Mouse (Mus musculus): ENCODE measurements around the gene Slc8a1. TPM values are rescaled to one million over a fixed set of nuclear protein-coding genes. Genes with fewer than 3 reads are reported as not detected.
A peak's percentile ranks its signal among the peaks of the same experiment; 100 is the strongest.

Gene Slc8a1
- polyA plus RNA-seq, 1 experiment from 2014 or later: 0.89 TPM

DNA sequence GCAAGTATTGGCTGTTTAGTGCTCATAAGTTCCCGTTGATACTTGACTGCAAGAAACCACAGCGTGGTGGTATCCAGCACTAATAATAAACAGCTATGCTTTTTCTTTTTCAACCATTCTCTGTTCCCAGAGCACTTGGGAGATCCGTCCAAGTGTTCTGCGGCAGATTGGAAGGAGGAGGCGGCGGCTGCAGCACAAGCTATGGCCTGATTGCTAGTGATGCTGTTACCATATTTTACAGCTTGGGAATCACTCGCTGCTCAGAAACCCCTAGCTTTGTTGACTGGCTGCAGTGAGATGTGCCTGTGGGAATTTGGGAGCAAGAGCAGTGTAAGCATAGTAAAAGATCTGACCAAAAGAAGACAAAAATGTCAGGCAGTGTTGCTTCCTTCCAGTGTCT, 310.9 kb downstream of the Slc8a1 start:
- ATAC-seq: no peak
- no peaks in the 10 kb centered on the region for H3K4me1 ChIP-seq
- WGBS (ENCODE audit: insufficient replicate concordance): 78% methylated on average over 7 of the region's 7 CpGs
- no peak overlapping the region for H3K4me3 ChIP-seq
- H3K4me2 ChIP-seq: no peak overlapping the region
- H3K36me3 ChIP-seq: no peaks in the 10 kb centered on the region
- no peaks in the 10 kb centered on the region for H3K9me3 ChIP-seq (replicated peaks)
- no peak overlapping the region for H3K27ac ChIP-seq
- H3K9ac ChIP-seq: no peak overlapping the region
- H3K27me3 ChIP-seq (replicated peaks): no peaks in the 10 kb centered on the region

DNA sequence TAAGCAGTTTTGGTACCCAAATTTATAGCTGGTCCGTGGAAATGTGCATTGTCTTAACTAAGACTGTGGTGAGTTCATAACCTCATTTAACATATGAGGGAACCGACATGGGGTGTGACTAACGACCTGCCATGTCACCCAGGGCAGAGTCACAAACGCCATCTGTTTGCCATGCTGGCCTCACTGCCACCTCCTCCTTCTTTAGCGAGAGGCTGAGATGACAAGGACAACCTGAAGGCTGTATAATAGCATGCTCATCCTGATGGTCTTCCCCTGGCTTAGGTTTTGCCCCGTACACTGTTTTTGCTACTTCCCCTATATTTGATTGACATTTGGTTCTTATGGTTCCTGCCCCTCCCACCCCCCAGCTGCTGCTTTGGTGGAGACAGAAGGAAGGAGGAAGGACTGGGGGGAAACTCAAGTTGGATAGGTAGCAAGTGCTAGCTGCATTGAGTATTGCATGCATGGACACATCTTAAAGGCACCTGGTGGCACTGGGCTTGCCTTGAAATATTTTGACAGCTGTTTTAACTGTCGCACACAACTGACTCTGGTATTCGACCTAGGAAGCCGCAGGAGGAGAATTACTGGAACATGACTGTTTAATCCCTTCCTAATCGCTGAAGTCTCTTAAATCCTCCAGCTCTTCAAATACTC, 313.8 kb downstream of the Slc8a1 start:
- H3K4me2 ChIP-seq: no peak overlapping the region

DNA sequence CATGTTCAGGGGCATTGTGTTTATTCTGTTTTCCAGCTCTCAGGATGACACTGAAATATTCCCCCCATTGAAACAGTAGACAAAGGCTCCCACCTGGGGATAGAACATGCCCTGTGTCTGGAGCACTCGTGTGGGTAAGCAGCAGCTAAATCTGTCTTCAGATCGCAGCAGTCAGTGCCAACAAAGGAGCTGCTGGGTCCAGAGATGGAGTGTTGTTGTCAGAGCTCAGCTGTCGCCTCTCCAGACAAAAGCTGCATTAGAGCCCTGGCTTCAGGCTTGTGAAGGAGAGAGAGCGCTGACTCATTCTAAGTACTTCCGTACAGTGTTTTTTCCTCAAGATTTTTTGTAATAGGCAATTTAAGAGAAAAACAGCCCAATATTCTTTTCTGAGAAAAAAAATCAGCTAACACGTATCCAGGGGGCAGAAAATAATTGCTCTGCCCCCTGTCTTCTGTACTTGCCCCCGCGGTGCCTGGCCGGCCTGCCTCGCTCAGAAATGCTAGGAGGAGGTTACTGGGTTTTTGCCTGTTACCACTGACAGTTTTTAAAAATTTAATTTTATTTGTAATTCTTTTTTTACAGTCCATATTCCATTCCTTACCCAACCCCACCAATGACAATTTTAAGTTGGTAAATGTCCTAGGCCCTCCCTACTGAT, 318.2 kb downstream of the Slc8a1 start:
- H3K9ac ChIP-seq: no peak overlapping the region
- no peaks in the 10 kb centered on the region for H3K36me3 ChIP-seq
- 73% methylated on average over 10 of the region's 10 CpGs for WGBS (ENCODE audit: insufficient replicate concordance)
- no peak overlapping the region for H3K4me3 ChIP-seq
- H3K4me1 ChIP-seq: no peaks in the 10 kb centered on the region
- H3K4me2 ChIP-seq: no peak overlapping the region
- no peaks in the 10 kb centered on the region for H3K9me3 ChIP-seq (replicated peaks)
- no peaks in the 10 kb centered on the region for H3K27me3 ChIP-seq (replicated peaks)
- no peak for ATAC-seq
- no peak overlapping the region for H3K27ac ChIP-seq

More for the DNA sequence above, 313.8 kb downstream of the Slc8a1 start:
- WGBS (ENCODE audit: insufficient replicate concordance): 42% methylated on average over 10 of the region's 10 CpGs
- Histone ChIP-seq H3K4me1 (no peaks in the 10 kb centered on the region), H3K9me3 (replicated peaks) (no peaks in the 10 kb centered on the region), H3K9ac (no peak overlapping the region), H3K4me3 (no peak overlapping the region), H3K27me3 (replicated peaks) (no peaks in the 10 kb centered on the region), H3K27ac (no peak overlapping the region), H3K36me3 (no peaks in the 10 kb centered on the region)
- ATAC-seq: 0 out of 2 replicates have a peak, but pooled peaks have one; percentile 21

DNA sequence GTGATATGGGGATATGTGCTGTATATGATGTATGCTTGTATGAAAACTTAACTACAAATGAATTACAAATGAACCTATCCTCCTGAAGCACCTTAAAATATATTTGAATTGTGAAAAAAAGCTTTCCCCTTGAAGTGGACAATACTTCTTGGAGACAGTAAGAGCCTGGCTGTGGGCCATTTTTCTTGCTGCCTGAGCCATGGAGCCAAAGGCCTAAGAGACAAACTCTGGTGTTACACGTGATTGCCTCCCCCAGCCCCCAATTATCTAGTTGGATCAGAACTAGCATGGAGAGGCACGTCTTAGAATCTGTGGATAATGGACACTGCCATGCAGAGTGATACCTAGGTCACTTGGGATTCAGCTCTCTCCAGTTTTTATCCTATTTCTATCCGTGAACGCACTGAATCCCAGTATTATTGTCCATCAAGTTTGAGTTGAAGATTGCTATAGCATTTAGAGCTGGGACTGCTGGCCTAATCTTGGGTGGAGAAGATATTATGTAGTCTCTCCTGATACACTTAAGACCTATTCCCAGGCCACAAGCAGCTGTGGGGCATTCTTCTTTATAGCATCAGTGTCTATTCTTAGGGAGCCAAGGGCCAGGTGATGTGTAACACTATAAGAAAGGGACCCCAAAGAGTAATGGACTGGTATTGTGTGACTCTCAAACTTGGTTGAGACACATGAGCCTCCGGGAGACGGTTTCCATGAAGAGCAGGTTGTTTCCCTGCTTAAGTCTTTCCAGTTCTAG, 321.6 kb downstream of the Slc8a1 start:
- H3K9me3 ChIP-seq (replicated peaks): no peaks in the 10 kb centered on the region
- no peaks in the 10 kb centered on the region for H3K27me3 ChIP-seq (replicated peaks)
- H3K36me3 ChIP-seq: no peaks in the 10 kb centered on the region
- 70% methylated on average over 6 of the region's 6 CpGs for WGBS (ENCODE audit: insufficient replicate concordance)
- H3K9ac ChIP-seq: no peak overlapping the region
- ATAC-seq: no peak
- H3K27ac ChIP-seq: no peak overlapping the region
- no peak overlapping the region for H3K4me2 ChIP-seq
- no peak overlapping the region for H3K4me3 ChIP-seq
- no peaks in the 10 kb centered on the region for H3K4me1 ChIP-seq

DNA sequence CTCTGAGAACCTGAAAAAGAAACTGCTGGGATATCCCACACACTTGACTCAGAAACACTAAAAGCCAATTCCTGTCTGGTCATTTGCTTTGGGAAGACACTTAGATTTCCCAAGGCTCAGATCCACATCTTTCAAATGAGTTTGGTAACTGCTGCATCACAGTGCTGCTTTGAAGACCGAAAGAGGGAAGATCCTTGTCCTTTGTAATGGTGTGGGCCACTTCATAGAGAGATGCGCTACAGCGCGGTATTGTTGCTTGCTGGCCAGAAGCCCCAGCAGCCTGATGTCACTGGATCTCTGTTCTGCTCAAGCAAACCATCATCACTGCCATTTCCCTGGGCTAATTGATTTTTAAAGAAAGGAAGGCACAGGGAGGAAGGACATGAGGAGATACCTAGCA, 325.4 kb downstream of the Slc8a1 start:
- Histone ChIP-seq H3K4me3 (no peak overlapping the region), H3K4me2 (no peak overlapping the region), H3K9ac (no peak overlapping the region), H3K27me3 (replicated peaks) (no peaks in the 10 kb centered on the region), H3K9me3 (replicated peaks) (no peaks in the 10 kb centered on the region), H3K27ac (no peak overlapping the region), H3K36me3 (no peaks in the 10 kb centered on the region), H3K4me1 (no peaks in the 10 kb centered on the region)
- ATAC-seq: no peak
- 82% methylated on average over 4 of the region's 4 CpGs for WGBS (ENCODE audit: insufficient replicate concordance)

DNA sequence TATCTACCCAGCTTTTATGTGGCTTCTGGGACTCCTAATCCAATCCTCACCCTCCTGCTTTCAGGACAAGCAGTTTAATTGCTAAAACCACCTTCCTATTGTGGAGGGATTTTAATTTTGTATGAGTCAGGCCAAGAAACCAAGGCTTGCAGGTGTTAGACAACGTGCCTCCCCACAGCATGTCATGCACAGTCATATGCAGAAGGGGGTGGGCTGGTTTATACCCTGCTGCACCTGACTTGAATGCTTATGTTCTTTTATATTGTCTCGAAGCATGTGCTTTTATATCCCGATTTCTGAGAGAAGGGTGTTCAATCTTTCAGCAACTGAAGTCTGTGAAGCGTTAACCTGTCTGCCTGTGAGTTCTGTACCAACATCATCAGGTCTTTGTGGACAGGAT, 334.0 kb downstream of the Slc8a1 start:
- Histone ChIP-seq H3K4me3 (no peak overlapping the region), H3K27me3 (replicated peaks) (no peaks in the 10 kb centered on the region), H3K36me3 (no peaks in the 10 kb centered on the region), H3K4me2 (no peak overlapping the region), H3K9me3 (replicated peaks) (no peaks in the 10 kb centered on the region), H3K27ac (no peak overlapping the region), H3K4me1 (no peaks in the 10 kb centered on the region), H3K9ac (no peak overlapping the region)
- no peak for ATAC-seq
- 74% methylated on average over 4 of the region's 4 CpGs for WGBS (ENCODE audit: insufficient replicate concordance)

DNA sequence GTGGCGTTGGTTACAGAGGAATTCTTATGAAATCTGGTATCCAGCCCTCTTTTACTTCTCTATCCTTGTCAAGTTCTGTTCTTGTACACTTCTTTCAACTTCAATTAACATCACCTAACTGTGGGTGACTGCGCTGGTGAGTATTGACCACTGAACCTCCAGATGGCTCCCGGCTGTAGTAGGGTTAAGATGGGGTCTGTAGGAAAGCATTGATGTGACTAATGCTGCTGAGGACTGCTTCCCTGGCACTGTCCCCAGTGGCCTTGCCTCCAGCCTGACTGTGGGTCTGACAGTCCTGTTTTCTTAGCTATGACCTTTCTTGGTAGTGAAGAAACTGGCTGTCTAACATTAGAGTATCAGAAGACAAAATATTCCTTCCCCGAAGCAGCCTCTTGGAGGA, 335.1 kb downstream of the Slc8a1 start:
- Histone ChIP-seq H3K9me3 (replicated peaks) (no peaks in the 10 kb centered on the region), H3K36me3 (no peaks in the 10 kb centered on the region), H3K9ac (no peak overlapping the region), H3K27me3 (replicated peaks) (no peaks in the 10 kb centered on the region), H3K4me2 (no peak overlapping the region), H3K4me1 (no peaks in the 10 kb centered on the region), H3K4me3 (no peak overlapping the region), H3K27ac (no peak overlapping the region)
- ATAC-seq: no peak
- 72% methylated on average over 4 of the region's 4 CpGs for WGBS (ENCODE audit: insufficient replicate concordance)

DNA sequence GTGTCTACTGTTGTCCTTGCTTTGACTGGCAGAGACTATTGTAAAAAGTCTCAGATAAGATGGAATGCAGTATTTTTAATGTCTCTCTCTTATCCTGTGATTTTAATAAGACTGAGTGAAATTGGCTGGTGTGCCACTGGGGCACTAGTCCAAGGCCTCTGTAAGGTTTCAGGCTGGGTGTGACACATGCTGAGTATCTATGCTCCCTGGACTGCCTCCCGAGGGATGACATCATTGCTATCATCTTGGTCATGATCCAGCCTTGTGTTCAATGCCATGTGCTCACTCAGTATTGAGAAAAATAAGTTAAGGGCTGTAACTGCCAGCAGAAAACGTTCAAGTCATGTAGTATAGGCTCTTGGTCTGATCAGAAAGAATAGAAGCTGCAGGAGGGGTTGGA, 335.5 kb downstream of the Slc8a1 start:
- H3K4me3 ChIP-seq: no peak overlapping the region
- H3K36me3 ChIP-seq: no peaks in the 10 kb centered on the region
- H3K4me1 ChIP-seq: no peaks in the 10 kb centered on the region
- no peak overlapping the region for H3K27ac ChIP-seq
- H3K4me2 ChIP-seq: no peak overlapping the region
- H3K9me3 ChIP-seq (replicated peaks): no peaks in the 10 kb centered on the region
- no peak overlapping the region for H3K9ac ChIP-seq
- ATAC-seq: no peak
- H3K27me3 ChIP-seq (replicated peaks): no peaks in the 10 kb centered on the region
- 38% methylated on average over 2 of the region's 2 CpGs for WGBS (ENCODE audit: insufficient replicate concordance)

DNA sequence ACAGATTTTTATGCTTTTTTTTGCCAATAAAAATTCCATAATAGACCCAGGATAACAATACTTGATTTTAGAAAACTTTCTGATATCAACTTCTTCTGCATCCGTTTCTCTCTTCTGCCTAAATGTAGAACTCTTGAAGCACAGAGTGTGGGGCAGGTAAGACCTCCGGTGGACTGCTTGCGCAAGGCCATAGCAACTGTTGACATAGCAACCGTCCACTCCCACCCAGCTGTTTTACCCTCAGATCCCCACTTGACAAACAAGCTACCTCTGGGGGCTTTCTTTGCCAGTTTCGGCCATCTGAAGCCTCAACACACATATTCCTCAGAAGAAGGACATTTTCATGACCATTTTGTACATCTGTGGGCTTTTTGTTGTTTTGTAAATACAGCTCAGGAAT, 337.8 kb downstream of the Slc8a1 start:
- Histone ChIP-seq H3K4me1 (no peaks in the 10 kb centered on the region), H3K27ac (no peak overlapping the region), H3K36me3 (no peaks in the 10 kb centered on the region), H3K9ac (no peak overlapping the region), H3K4me3 (no peak overlapping the region), H3K9me3 (replicated peaks) (no peaks in the 10 kb centered on the region), H3K27me3 (replicated peaks) (no peaks in the 10 kb centered on the region), H3K4me2 (no peak overlapping the region)
- 58% methylated on average over 5 of the region's 5 CpGs for WGBS (ENCODE audit: insufficient replicate concordance)
- no peak for ATAC-seq

DNA sequence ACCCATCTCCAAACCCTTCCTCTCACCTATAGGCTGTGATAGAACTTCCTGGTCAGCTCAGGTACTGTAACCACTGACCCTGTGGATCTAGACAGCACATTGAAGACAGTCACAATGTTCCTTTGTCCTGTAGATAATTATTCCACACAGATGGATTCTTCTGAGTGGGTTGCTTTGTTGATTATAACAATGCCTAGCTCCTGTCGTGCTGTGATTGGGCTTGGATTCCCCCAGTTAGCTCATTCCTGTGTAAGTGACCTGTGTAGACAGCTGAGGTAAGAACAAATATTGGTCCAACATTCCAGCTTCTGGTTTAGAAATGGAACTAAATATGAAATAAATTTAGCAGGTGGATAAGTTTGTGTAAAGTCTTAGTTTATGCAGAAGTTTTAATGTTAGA, 340.7 kb downstream of the Slc8a1 start:
- H3K9ac ChIP-seq: no peak overlapping the region
- H3K27me3 ChIP-seq (replicated peaks): no peaks in the 10 kb centered on the region
- H3K9me3 ChIP-seq (replicated peaks): no peaks in the 10 kb centered on the region
- H3K4me2 ChIP-seq: no peak overlapping the region
- 58% methylated on average over 1 of the region's 1 CpGs for WGBS (ENCODE audit: insufficient replicate concordance)
- no peaks in the 10 kb centered on the region for H3K36me3 ChIP-seq
- no peak overlapping the region for H3K27ac ChIP-seq
- no peak overlapping the region for H3K4me3 ChIP-seq
- no peaks in the 10 kb centered on the region for H3K4me1 ChIP-seq
- no peak for ATAC-seq

DNA sequence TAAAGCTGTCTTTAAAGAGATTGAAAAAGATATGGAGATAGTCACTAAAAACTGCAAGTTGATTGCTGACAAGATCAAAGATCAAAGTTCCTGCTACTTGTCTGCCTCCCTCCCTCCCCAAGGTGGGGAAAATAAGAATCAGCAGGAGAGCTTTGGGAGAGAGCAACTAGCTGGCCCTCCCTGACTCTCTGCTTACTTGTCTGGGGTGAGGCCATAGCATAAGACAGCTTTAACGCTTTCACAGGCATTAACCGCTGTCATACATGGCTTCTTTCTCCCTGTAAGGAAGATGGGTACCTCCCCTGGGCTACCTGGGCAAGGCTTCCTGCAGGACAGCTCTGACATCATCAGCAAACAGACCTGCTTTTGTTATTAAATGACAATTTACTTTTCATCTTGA, 344.1 kb downstream of the Slc8a1 start:
- H3K4me1 ChIP-seq: no peaks in the 10 kb centered on the region
- 54% methylated on average over 2 of the region's 2 CpGs for WGBS (ENCODE audit: insufficient replicate concordance)
- no peaks in the 10 kb centered on the region for H3K9me3 ChIP-seq (replicated peaks)
- no peak overlapping the region for H3K4me2 ChIP-seq
- H3K36me3 ChIP-seq: no peaks in the 10 kb centered on the region
- no peak overlapping the region for H3K9ac ChIP-seq
- no peak overlapping the region for H3K27ac ChIP-seq
- no peaks in the 10 kb centered on the region for H3K27me3 ChIP-seq (replicated peaks)
- no peak overlapping the region for H3K4me3 ChIP-seq
- no peak for ATAC-seq

DNA sequence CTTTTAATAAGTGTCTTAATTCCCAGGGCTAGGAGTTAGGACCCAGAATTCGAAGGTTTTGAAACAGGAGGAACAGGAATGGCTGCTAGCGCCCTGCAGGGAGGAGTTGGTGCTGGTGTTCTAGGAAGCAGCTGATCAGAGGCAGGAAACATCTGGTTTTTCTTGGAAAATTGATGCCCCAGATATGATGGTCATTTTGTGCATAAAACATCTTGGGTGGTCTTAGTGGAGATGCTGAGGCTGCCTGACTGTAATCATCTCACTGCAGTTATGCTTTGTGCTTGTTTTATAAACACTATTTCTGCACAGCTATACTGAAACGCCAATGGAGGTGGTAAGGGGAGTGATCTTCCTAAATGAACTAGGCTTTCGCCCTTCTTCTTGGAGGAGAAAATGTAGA, 345.1 kb downstream of the Slc8a1 start:
- Histone ChIP-seq H3K4me2 (no peak overlapping the region), H3K27ac (no peak overlapping the region), H3K27me3 (replicated peaks) (no peaks in the 10 kb centered on the region), H3K9me3 (replicated peaks) (no peaks in the 10 kb centered on the region), H3K36me3 (no peaks in the 10 kb centered on the region), H3K9ac (no peak overlapping the region), H3K4me1 (no peaks in the 10 kb centered on the region), H3K4me3 (no peak overlapping the region)
- 49% methylated on average over 4 of the region's 4 CpGs for WGBS (ENCODE audit: insufficient replicate concordance)
- no peak for ATAC-seq

Measured in liver, embryonic 12.5 days (tissue).